Mouse (Mus musculus) CH12.LX (cell line): ENCODE measurements at regions not wholly inside any gene's neighbourhood (a gene's known extent, or its start where the extent isn't known, plus 50 kb on each side); places are given as distances from the start of the nearest gene placed in this dataset.

Experiments
- CTCF ChIP-seq, 2 experiments: IDR thresholded peaks in 1 of 2; conservative IDR thresholded peaks in 1 of 2; 2 replicates each; pipeline ENCODE4 v1.5.1; 2011 to 2012; ENCODE audit warnings: low read depth in 2 of 2, low read length in 2 of 2, improper control_type of control experiment in 1 of 2, inconsistent platforms in 1 of 2, mild to moderate bottlenecking in 1 of 2, moderate library complexity in 1 of 2
- E2F4 ChIP-seq: IDR thresholded peaks from 2 replicates; pipeline ENCODE4 v1.6.1; 2011; ENCODE audit warnings: low read depth, low read length, improper control_type of control experiment; ENCODE audit not compliant: insufficient replicate concordance
- ELF1 ChIP-seq: IDR thresholded peaks from 2 replicates; pipeline ENCODE4 v1.6.1; 2014; ENCODE audit warnings: low read depth, mild to moderate bottlenecking, inconsistent platforms, low read length, improper control_type of control experiment
- HCFC1 ChIP-seq: IDR thresholded peaks from 2 replicates; pipeline ENCODE4 v1.6.1; 2012; ENCODE audit warnings: low read depth, mild to moderate bottlenecking, inconsistent platforms, low read length, improper control_type of control experiment
- IRF4 ChIP-seq: IDR thresholded peaks from 2 replicates; pipeline ENCODE4 v1.6.1; 2014; ENCODE audit warnings: low read depth, mild to moderate bottlenecking, inconsistent platforms, low read length, improper control_type of control experiment
- MAFK ChIP-seq: IDR thresholded peaks from 2 replicates; pipeline ENCODE4 v1.6.1; 2011; ENCODE audit warnings: low read length, improper control_type of control experiment; ENCODE audit not compliant: insufficient replicate concordance
- MAZ ChIP-seq: IDR thresholded peaks from 2 replicates; pipeline ENCODE4 v1.6.1; 2012; ENCODE audit warnings: low read depth, mild to moderate bottlenecking, inconsistent platforms, low read length, improper control_type of control experiment, moderate library complexity
- MYC ChIP-seq: IDR thresholded peaks from 2 replicates; pipeline ENCODE4 v1.6.1; 2011; ENCODE audit warnings: low read depth, mild to moderate bottlenecking, improper control_type of control experiment, low read length
- NELFE ChIP-seq: IDR thresholded peaks from 2 replicates; pipeline ENCODE4 v1.6.1; 2011; ENCODE audit warnings: low read depth, low read length, improper control_type of control experiment
- PAX5 ChIP-seq: IDR thresholded peaks from 2 replicates; pipeline ENCODE4 v1.6.1; 2012; ENCODE audit warnings: low read length, inconsistent platforms, mixed read lengths
- RAD21 ChIP-seq: IDR thresholded peaks from 2 replicates; pipeline ENCODE4 v1.6.1; 2011; ENCODE audit warnings: low read depth, mild to moderate bottlenecking, low read length, improper control_type of control experiment, moderate library complexity
- UBTF ChIP-seq: IDR thresholded peaks from 2 replicates; pipeline ENCODE4 v1.6.1; 2012; ENCODE audit warnings: low read depth, mild to moderate bottlenecking, inconsistent platforms, low read length, improper control_type of control experiment, moderate library complexity
- ZC3H11A ChIP-seq: IDR thresholded peaks from 2 replicates; pipeline ENCODE4 v1.6.1; 2012; ENCODE audit warnings: low read depth, mild to moderate bottlenecking, inconsistent platforms, low read length, improper control_type of control experiment
- ZKSCAN1 ChIP-seq: IDR thresholded peaks from 2 replicates; pipeline ENCODE4 v1.6.1; 2012; ENCODE audit warnings: low read depth, inconsistent platforms, low read length, improper control_type of control experiment, borderline replicate concordance

DNA sequence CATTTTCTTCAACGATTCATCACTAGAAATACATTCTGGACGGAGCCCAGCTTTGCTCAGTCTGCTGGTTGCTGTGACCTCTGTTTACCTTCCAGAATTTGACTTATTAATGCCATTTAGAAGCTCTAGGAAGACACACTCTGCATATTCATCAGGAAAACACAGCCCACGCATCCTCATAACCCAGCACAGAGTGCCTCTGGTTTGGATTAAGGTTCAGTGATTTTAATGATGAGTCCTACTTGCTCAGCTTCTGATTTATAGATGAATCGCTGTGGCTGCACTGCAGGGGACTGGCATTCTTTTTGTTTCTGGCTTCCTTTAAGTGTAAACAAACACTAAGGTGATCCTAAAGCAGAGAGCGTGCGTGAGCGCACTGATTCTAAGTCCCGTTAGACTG is 118.8 kb downstream of the Bach1 start:
- TF ChIP-seq CTCF (conservative IDR thresholded peaks at IDR 0.05 in 1 of 2, IDR thresholded peaks at IDR 0.05 in 1 of 2; ENCODE audit: low read depth in 2 of 2, low read length in 2 of 2) = no peak
- TF ChIP-seq E2F4 = no peak
- no peak for TF ChIP-seq UBTF
- no peak for TF ChIP-seq PAX5
- TF ChIP-seq RAD21 = no peak
- no peak for TF ChIP-seq ZKSCAN1
- TF ChIP-seq ZC3H11A = no peak
- no peak for TF ChIP-seq MYC
- no peak for TF ChIP-seq MAZ
- no peak for TF ChIP-seq MAFK
- no peak for TF ChIP-seq NELFE
- TF ChIP-seq HCFC1 = no peak
- TF ChIP-seq IRF4 = no peak
- TF ChIP-seq ELF1 = no peak
